Mouse (Mus musculus): ENCODE results near the gene Jchain. TPM values are rescaled to one million over a fixed set of nuclear protein-coding genes. Genes with fewer than 3 reads are reported as not detected.
A peak's percentile ranks its signal among the peaks of the same experiment; 100 is the strongest.
"Not testable (repeated sequence)": the region's sequence is repeated elsewhere in the genome, so short reads cannot be mapped to it uniquely, and the experiment has no call there.

Gene Jchain
- polyA plus RNA-seq, 1 experiment from 2014 or later = not detected

GRCm38 (mm10) chr5:88562863-88563780 is 35.4 kb upstream of the Jchain start:
- H3K36me3 ChIP-seq (ENCODE audit: control insufficient read depth, insufficient read depth, low read length) = no peaks in the 10 kb centered on the region
- H3K27me3 ChIP-seq (ENCODE audit: control insufficient read depth, insufficient read depth, low read length) = no peaks in the 10 kb centered on the region
- no peak overlapping the region for H3K4me2 ChIP-seq (replicated peaks; ENCODE audit: low read depth, low read length)
- no peaks in the 10 kb centered on the region for H3K9me3 ChIP-seq (ENCODE audit: control insufficient read depth, low read length)
- no peak overlapping the region for H3K9ac ChIP-seq (ENCODE audit: low read depth, low read length)
- no peak overlapping the region for H3K27ac ChIP-seq (ENCODE audit: low read depth, low read length)
- H3K4me1 ChIP-seq (ENCODE audit: control insufficient read depth, insufficient read depth, low read length) = no peaks in the 10 kb centered on the region
- no peak overlapping the region for H3K4me3 ChIP-seq (ENCODE audit: low read length)
- 77% methylated on average over 8 of the region's 8 CpGs for WGBS
- no peak for ATAC-seq (ENCODE audit: low FRiP score, low TSS enrichment)

- no peak for ATAC-seq (ENCODE audit: low FRiP score, low TSS enrichment)
- H3K27ac ChIP-seq (ENCODE audit: low read depth, low read length) = no peak overlapping the region
- no peaks in the 10 kb centered on the region for H3K9me3 ChIP-seq (ENCODE audit: control insufficient read depth, low read length)
- H3K4me1 ChIP-seq (ENCODE audit: control insufficient read depth, insufficient read depth, low read length) = peaks cover 1% of the 10 kb centered on the region; the same call in 1 of the 2 replicates
- 86% methylated on average over 9 of the region's 9 CpGs for WGBS
- no peaks in the 10 kb centered on the region for H3K27me3 ChIP-seq (ENCODE audit: control insufficient read depth, insufficient read depth, low read length)
- H3K4me2 ChIP-seq (replicated peaks; ENCODE audit: low read depth, low read length) = no peak overlapping the region
- H3K9ac ChIP-seq (ENCODE audit: low read depth, low read length) = no peak overlapping the region
- no peaks in the 10 kb centered on the region for H3K36me3 ChIP-seq (ENCODE audit: control insufficient read depth, insufficient read depth, low read length)
- H3K4me3 ChIP-seq (ENCODE audit: low read length) = no peak overlapping the region
Measured at GRCm38 (mm10) chr5:88561080-88561814, 33.6 kb upstream of the Jchain start.

GRCm38 (mm10) chr5:88558991-88559390 is 31.3 kb upstream of the Jchain start:
- Histone ChIP-seq H3K27ac (ENCODE audit: low read depth, low read length) (no peak overlapping the region), H3K27me3 (ENCODE audit: control insufficient read depth, insufficient read depth, low read length) (no peaks in the 10 kb centered on the region), H3K4me2 (replicated peaks; ENCODE audit: low read depth, low read length) (no peak overlapping the region), H3K9ac (ENCODE audit: low read depth, low read length) (no peak overlapping the region), H3K4me1 (ENCODE audit: control insufficient read depth, insufficient read depth, low read length) (peaks cover 11% of the 10 kb centered on the region; the same call in 1 of the 2 replicates), H3K4me3 (ENCODE audit: low read length) (no peak overlapping the region), H3K36me3 (ENCODE audit: control insufficient read depth, insufficient read depth, low read length) (no peaks in the 10 kb centered on the region), H3K9me3 (ENCODE audit: control insufficient read depth, low read length) (no peaks in the 10 kb centered on the region)
- ATAC-seq (ENCODE audit: low FRiP score, low TSS enrichment) = no peak
- WGBS = 50% methylated on average over 1 of the region's 1 CpGs

GRCm38 (mm10) chr5:88554086-88554886 is 26.6 kb upstream of the Jchain start, which contains the start of gene Utp3:
TSS of gene Utp3 (plus strand) at chr5:88554462.
- no peaks in the 10 kb centered on the region for H3K9me3 ChIP-seq (ENCODE audit: control insufficient read depth, low read length)
- peak within 1 kb of the TSS; percentile 92 for H3K9ac ChIP-seq (ENCODE audit: low read depth, low read length)
- WGBS = under 1% methylated on average over 72 of the region's 76 CpGs
- no peaks in the 10 kb centered on the region for H3K36me3 ChIP-seq (ENCODE audit: control insufficient read depth, insufficient read depth, low read length)
- peak within 1 kb of the TSS; percentile 90 for H3K4me3 ChIP-seq (ENCODE audit: low read length)
- H3K4me2 ChIP-seq (replicated peaks; ENCODE audit: low read depth, low read length) = peak within 1 kb of the TSS; percentile 83
- H3K27ac ChIP-seq (ENCODE audit: low read depth, low read length) = peak within 1 kb of the TSS; percentile 94
- H3K4me1 ChIP-seq (ENCODE audit: control insufficient read depth, insufficient read depth, low read length) = peaks cover 11% of the 10 kb centered on the region; the same call in 1 of the 2 replicates
- ATAC-seq (ENCODE audit: low FRiP score, low TSS enrichment) = peak; percentile 96
- no peaks in the 10 kb centered on the region for H3K27me3 ChIP-seq (ENCODE audit: control insufficient read depth, insufficient read depth, low read length)

- peaks cover 11% of the 10 kb centered on the region; the same call in 1 of the 2 replicates for H3K4me1 ChIP-seq (ENCODE audit: control insufficient read depth, insufficient read depth, low read length)
- H3K4me3 ChIP-seq (ENCODE audit: low read length) = peak overlapping the region; percentile 90
- H3K9ac ChIP-seq (ENCODE audit: low read depth, low read length) = peak overlapping the region; percentile 64
- H3K27ac ChIP-seq (ENCODE audit: low read depth, low read length) = peak overlapping the region; percentile 94
- ATAC-seq (ENCODE audit: low FRiP score, low TSS enrichment) = peak; percentile 74
- H3K36me3 ChIP-seq (ENCODE audit: control insufficient read depth, insufficient read depth, low read length) = no peaks in the 10 kb centered on the region
- no peaks in the 10 kb centered on the region for H3K9me3 ChIP-seq (ENCODE audit: control insufficient read depth, low read length)
- no peaks in the 10 kb centered on the region for H3K27me3 ChIP-seq (ENCODE audit: control insufficient read depth, insufficient read depth, low read length)
- 7% methylated on average over 29 of the region's 29 CpGs for WGBS
- H3K4me2 ChIP-seq (replicated peaks; ENCODE audit: low read depth, low read length) = peak overlapping the region; percentile 66
Measured at GRCm38 (mm10) chr5:88553271-88554085, 25.8 kb upstream of the Jchain start.

- Histone ChIP-seq H3K4me2 (replicated peaks; ENCODE audit: low read depth, low read length) (no peak overlapping the region), H3K4me1 (ENCODE audit: control insufficient read depth, insufficient read depth, low read length) (no peaks in the 10 kb centered on the region), H3K9me3 (ENCODE audit: control insufficient read depth, low read length) (no peaks in the 10 kb centered on the region), H3K27ac (ENCODE audit: low read depth, low read length) (no peak overlapping the region), H3K36me3 (ENCODE audit: control insufficient read depth, insufficient read depth, low read length) (no peaks in the 10 kb centered on the region), H3K4me3 (ENCODE audit: low read length) (no peak overlapping the region), H3K27me3 (ENCODE audit: control insufficient read depth, insufficient read depth, low read length) (no peaks in the 10 kb centered on the region), H3K9ac (ENCODE audit: low read depth, low read length) (no peak overlapping the region)
- WGBS = 85% methylated on average over 7 of the region's 7 CpGs
- no peak for ATAC-seq (ENCODE audit: low FRiP score, low TSS enrichment)
Measured at GRCm38 (mm10) chr5:88545536-88545935, 17.8 kb upstream of the Jchain start.

GRCm38 (mm10) chr5:88544411-88544810 is 16.7 kb upstream of the Jchain start:
- 92% methylated on average over 1 of the region's 1 CpGs for WGBS
- not testable (repeated sequence) for H3K27me3 ChIP-seq (ENCODE audit: control insufficient read depth, insufficient read depth, low read length); H3K4me2 ChIP-seq (replicated peaks; ENCODE audit: low read depth, low read length); H3K27ac ChIP-seq (ENCODE audit: low read depth, low read length); H3K36me3 ChIP-seq (ENCODE audit: control insufficient read depth, insufficient read depth, low read length); H3K4me1 ChIP-seq (ENCODE audit: control insufficient read depth, insufficient read depth, low read length); H3K9me3 ChIP-seq (ENCODE audit: control insufficient read depth, low read length); H3K4me3 ChIP-seq (ENCODE audit: low read length); H3K9ac ChIP-seq (ENCODE audit: low read depth, low read length); ATAC-seq (ENCODE audit: low FRiP score, low TSS enrichment)

Data from kidney, embryonic 14.5 days (tissue).